Mouse (Mus musculus) right cerebral cortex, adult 18-20 months (tissue): ENCODE measurements at regions not wholly inside any gene's neighbourhood (a gene's known extent, or its start where the extent isn't known, plus 50 kb on each side); places are given as distances from the start of the nearest gene placed in this dataset.
"Not testable (repeated sequence)": the region's sequence is repeated elsewhere in the genome, so short reads cannot be mapped to it uniquely, and the experiment has no call there.

ENCODE experiments used
- DNase-seq: peaks from one replicate; pipeline ENCODE4 v3.0.0; 2022; ENCODE audit warnings: mixed read lengths

- no peak for DNase-seq
Observed at GRCm38 (mm10) chr5:117040878-117041277, 75.0 kb downstream of the Suds3 start.

GRCm38 (mm10) chr5:117037261-117037660 is 78.7 kb downstream of the Suds3 start:
- DNase-seq: peak; percentile 28

- DNase-seq: peak; percentile 14
Observed at GRCm38 (mm10) chr5:117032130-117032529, 83.8 kb downstream of the Suds3 start.

- peak; percentile 3 for DNase-seq
Observed at GRCm38 (mm10) chr5:117025689-117026383, 90.1 kb downstream of the Suds3 start.

GRCm38 (mm10) chr5:117018419-117019150 is 97.3 kb downstream of the Suds3 start:
- DNase-seq: no peak

- no peak for DNase-seq
Observed at GRCm38 (mm10) chr5:117011128-117011527, 104.8 kb downstream of the Suds3 start.

GRCm38 (mm10) chr5:117000770-117001201 is 115.1 kb downstream of the Suds3 start:
- DNase-seq: peak; percentile 59

- no peak for DNase-seq
Observed at GRCm38 (mm10) chr5:116994508-116994907, 121.4 kb downstream of the Suds3 start.

GRCm38 (mm10) chr5:116993674-116994073 is 122.2 kb downstream of the Suds3 start:
- DNase-seq: no peak

- no peak for DNase-seq
Observed at GRCm38 (mm10) chr5:116991461-116991860, 124.5 kb downstream of the Suds3 start.

- not testable (repeated sequence) for DNase-seq
Observed at GRCm38 (mm10) chr5:116971474-116971873, 144.4 kb downstream of the Suds3 start.

GRCm38 (mm10) chr5:116964171-116964570 is 151.7 kb downstream of the Suds3 start:
- no peak for DNase-seq

GRCm38 (mm10) chr5:116963106-116963505 is 152.8 kb downstream of the Suds3 start:
- DNase-seq: no peak

GRCm38 (mm10) chr5:116960041-116960440 is 155.9 kb downstream of the Suds3 start:
- DNase-seq: no peak

- DNase-seq: no peak
Observed at GRCm38 (mm10) chr5:116958141-116958540, 157.8 kb downstream of the Suds3 start.

- DNase-seq: no peak
Observed at GRCm38 (mm10) chr5:116956572-116956971, 159.3 kb downstream of the Suds3 start.

GRCm38 (mm10) chr5:116950280-116950881 is 165.5 kb downstream of the Suds3 start:
- no peak for DNase-seq

- no peak for DNase-seq
Observed at GRCm38 (mm10) chr5:116934585-116934984, 181.3 kb downstream of the Suds3 start.

- no peak for DNase-seq
Observed at GRCm38 (mm10) chr5:116934151-116934550, 181.8 kb downstream of the Suds3 start.

GRCm38 (mm10) chr5:116933105-116933504 is 182.8 kb downstream of the Suds3 start:
- DNase-seq: no peak

- no peak for DNase-seq
Observed at GRCm38 (mm10) chr5:116923761-116924160, 192.2 kb downstream of the Suds3 start.

GRCm38 (mm10) chr5:116922059-116922671 is 193.7 kb downstream of the Suds3 start:
- no peak for DNase-seq

GRCm38 (mm10) chr5:116914876-116915275 is 201.0 kb downstream of the Suds3 start:
- no peak for DNase-seq
